ENCODE assay signal across 13 mouse cellular contexts in genomic region chr2:102686108-102686450, GRCm38 (mm10). TPM values are rescaled to one million over a fixed set of nuclear protein-coding genes. Genes with fewer than 3 reads are reported as not detected.
A peak's percentile ranks its signal among the peaks of the same experiment; 100 is the strongest.
DNase-seq lines count a peak whose midpoint lies in the region; ATAC-seq and TF ChIP-seq lines count a peak whose summit lies in the region.
"Had no signal": no experiment of that assay in that cellular context is flagged by ENCODE, and none has a peak within 500 bp of the region (broad histone marks: within the 10 kb centered on the region; RNA-seq: fewer than 3 reads in every experiment).

No protein-coding gene starts in this region.

- ATAC-seq in lung, embryonic 16.5 days (ENCODE audit: low read depth) = no peak
- ATAC-seq in hindbrain, embryonic 14.5 days (ENCODE audit: low FRiP score) = no peak
- no peak for ATAC-seq in midbrain, postnatal 0 days (ENCODE audit: low FRiP score)

- WGBS in lung, embryonic 16.5 days = 59% methylated on average over 9 of the region's 9 CpGs
- WGBS in lung, adult 2 months = 62% methylated on average over 9 of the region's 9 CpGs
- WGBS in hindbrain, embryonic 14.5 days = 39% methylated on average over 9 of the region's 9 CpGs
- WGBS in midbrain, postnatal 0 days = 26% methylated on average over 9 of the region's 9 CpGs

- H3K9ac ChIP-seq in lung, embryonic 16.5 days (ENCODE audit: low read length) = peak overlapping the region; percentile 27; the same call in 1 of the 2 replicates
- no peak overlapping the region for H3K9ac ChIP-seq in hindbrain, embryonic 14.5 days
- 0 out of 2 replicates have a peak overlapping the region, but pooled peaks have one; percentile 26 for H3K9ac ChIP-seq in midbrain, postnatal 0 days (replicated peaks; ENCODE audit: low read length, poor library complexity, severe bottlenecking)

- no peaks in the 10 kb centered on the region for H3K27me3 ChIP-seq in lung, embryonic 16.5 days (ENCODE audit: control insufficient read depth, insufficient read depth, low read depth, low read length)
- no peaks in the 10 kb centered on the region for H3K27me3 ChIP-seq in hindbrain, embryonic 14.5 days (ENCODE audit: control insufficient read depth, insufficient read depth, low read length)
- H3K27me3 ChIP-seq in midbrain, postnatal 0 days (ENCODE audit: insufficient read depth, low read length) = no peaks in the 10 kb centered on the region

- H3K36me3 ChIP-seq in lung, embryonic 16.5 days (ENCODE audit: control insufficient read depth, insufficient read depth, low read length) = no peaks in the 10 kb centered on the region
- no peaks in the 10 kb centered on the region for H3K36me3 ChIP-seq in hindbrain, embryonic 14.5 days (replicated peaks; ENCODE audit: control insufficient read depth, insufficient read depth)
- H3K36me3 ChIP-seq in midbrain, postnatal 0 days (ENCODE audit: insufficient read depth, low read length) = no peaks in the 10 kb centered on the region

- TF ChIP-seq CTCF in lung, adult 2 months (IDR thresholded peaks at IDR 0.05; ENCODE audit: insufficient read depth, low read length) = no peak
- no peak for TF ChIP-seq CTCF in midbrain, postnatal 0 days (IDR thresholded peaks at IDR 0.05)

- no peak overlapping the region for H3K4me3 ChIP-seq in lung, embryonic 16.5 days (ENCODE audit: low read length)
- H3K4me3 ChIP-seq in lung, adult 2 months (replicated peaks; ENCODE audit: extremely low read depth, low read depth, low read length) = no peak overlapping the region
- no peak overlapping the region for H3K4me3 ChIP-seq in hindbrain, embryonic 14.5 days (replicated peaks; ENCODE audit: low read length)
- H3K4me3 ChIP-seq in midbrain, postnatal 0 days (ENCODE audit: low read depth, low read length) = 0 out of 2 replicates have a peak overlapping the region, but pooled peaks have one; percentile 6
- H3K4me3 ChIP-seq: gastrocnemius, adult 2 months; megakaryocyte, embryonic 14.5 days had no signal

- H3K4me2 ChIP-seq in lung, embryonic 16.5 days (ENCODE audit: low read depth, low read length) = no peak overlapping the region
- H3K4me2 ChIP-seq in hindbrain, embryonic 14.5 days (replicated peaks) = peak overlapping the region; percentile 32
- H3K4me2 ChIP-seq in midbrain, postnatal 0 days (ENCODE audit: low read depth, low read length, poor library complexity, severe bottlenecking) = peak overlapping the region; percentile 33
- H3K4me2 ChIP-seq: heart, embryonic 11.5 days had no signal

- H3K27ac ChIP-seq in lung, embryonic 16.5 days (ENCODE audit: low read length) = no peak overlapping the region
- H3K27ac ChIP-seq in hindbrain, embryonic 14.5 days = peak overlapping the region; percentile 49; the same call in 1 of the 2 replicates
- peak overlapping the region; percentile 38 for H3K27ac ChIP-seq in midbrain, postnatal 0 days (ENCODE audit: low read depth, low read length)
- H3K27ac ChIP-seq: gastrocnemius, adult 2 months had no signal

- peak; percentile 54 for DNase-seq in adrenal gland, adult 2 months
- DNase-seq in adrenal gland, postnatal 4 days (ENCODE audit: low spot score in 2 of 2) = no peak
- no peak for DNase-seq in lung, adult 2 months
- DNase-seq in hindbrain, embryonic 14.5 days (ENCODE audit: low spot score) = no peak
- DNase-seq in midbrain, postnatal 0 days (ENCODE audit: low spot score) = no peak
- DNase-seq in right cerebral cortex, postnatal 14 days = no peak
- no peak for DNase-seq in yolk sac, embryonic 10.5 days (ENCODE audit: low spot score)
- DNase-seq: cerebellum, adult 18-20 months; gastrocnemius, adult 2 months had no signal

- TF ChIP-seq POLR2A in lung, adult 2 months (IDR thresholded peaks at IDR 0.05; ENCODE audit: borderline replicate concordance, extremely low read depth, low read depth, low read length) = no peak

- H3K9me3 ChIP-seq in lung, embryonic 16.5 days (ENCODE audit: control insufficient read depth, low read length) = no peaks in the 10 kb centered on the region
- H3K9me3 ChIP-seq in hindbrain, embryonic 14.5 days (ENCODE audit: control insufficient read depth, low read length) = no peaks in the 10 kb centered on the region
- no peaks in the 10 kb centered on the region for H3K9me3 ChIP-seq in midbrain, postnatal 0 days (ENCODE audit: low read length)
- H3K9me3 ChIP-seq: megakaryocyte, embryonic 14.5 days had no signal

- no peaks in the 10 kb centered on the region; the same call in 1 of the 2 replicates for H3K4me1 ChIP-seq in lung, embryonic 16.5 days (replicated peaks; ENCODE audit: control insufficient read depth, insufficient read depth, low read length)
- H3K4me1 ChIP-seq in lung, adult 2 months (ENCODE audit: control insufficient read depth, insufficient read depth, low read length) = no peaks in the 10 kb centered on the region
- H3K4me1 ChIP-seq in hindbrain, embryonic 14.5 days (replicated peaks; ENCODE audit: control insufficient read depth, insufficient read depth, low read length) = peaks cover 7% of the 10 kb centered on the region; the same call in 1 of the 2 replicates
- H3K4me1 ChIP-seq in midbrain, postnatal 0 days (ENCODE audit: insufficient read depth, low read length) = peaks cover 10% of the 10 kb centered on the region; the same call in 1 of the 2 replicates
- H3K4me1 ChIP-seq: megakaryocyte, embryonic 14.5 days had no signal

RNA-seq across cellular contexts. Expression of gene Slc1a2, which starts 27.6 kb away (rescaled TPM):
- under 1 TPM; 0.14 to 0.55 TPM for total RNA-seq in adrenal gland, adult 2 months (2021)
- polyA plus RNA-seq in adrenal gland, adult 2 months (2012; rRNA removed) = 0.01 TPM in 1 of 2 replicates, not detected in the other
- total RNA-seq in adrenal gland, postnatal 4 days (2021) = 1 to 10 TPM in 1 of 2 experiments, under 1 TPM in 1; 0.45 to 1.6 TPM
- polyA plus RNA-seq in lung, embryonic 16.5 days (2015; fragmentation: Nextera tagmentation; extraction: Ambion mirVana) = 0.19 and 0.35 TPM in 2 replicates
- 1.4 and 1.5 TPM in 2 replicates for polyA plus RNA-seq in lung, adult 2 months (2012; rRNA removed)
- 23.9 and 26.7 TPM in 2 replicates for polyA plus RNA-seq in hindbrain, embryonic 14.5 days (2014; fragmentation: Nextera tagmentation; extraction: Ambion mirVana)
- 97.1 and 102 TPM in 2 replicates for total RNA-seq in midbrain, postnatal 0 days (2014; rRNA removed)
- 13.4 and 15.7 TPM in 2 replicates for polyA plus RNA-seq in midbrain, postnatal 0 days (2015; fragmentation: Nextera tagmentation; extraction: Ambion mirVana)
- total RNA-seq: hematopoietic stem cell, adult 5-6 weeks had no signal
